Mouse (Mus musculus) layer of hippocampus, postnatal 14 days (tissue): Measurements from ENCODE around the gene Dnajc30. TPM values are rescaled to one million over a fixed set of nuclear protein-coding genes. Genes with fewer than 3 reads are reported as not detected.
"Not testable (repeated sequence)": the region's sequence is repeated elsewhere in the genome, so short reads cannot be mapped to it uniquely, and the experiment has no call there.

ENCODE experiments used
- DNase-seq, 2 experiments: peaks; one replicate each; pipeline ENCODE4 v3.0.0; 2021 to 2022; ENCODE audit warnings: low spot score in 2 of 2, mixed read lengths in 1 of 2
- total RNA-seq, 2 experiments: library from RNA; stranded (reverse); gene quantifications; 2 replicates each; pipeline ENCODE4 v1.2.3; 2021

Gene Dnajc30
- total RNA-seq, 2 experiments from 2014 or later, result 37.0 to 37.4 TPM

- DNase-seq, result no peak
Observed at GRCm38 (mm10) chr5:135053356-135053755, 10.6 kb upstream of the Dnajc30 start.

GRCm38 (mm10) chr5:135064382-135064766 lies 372 bp downstream of the Dnajc30 start:
- DNase-seq, result no peak

- DNase-seq, result not testable (repeated sequence)
Observed at GRCm38 (mm10) chr5:135064909-135065446, 976 bp downstream of the Dnajc30 start, which contains the start of gene Bud23. Gene Bud23, minus strand, starts transcription at chr5:135064959.

GRCm38 (mm10) chr5:135066008-135066407 lies 2.0 kb downstream of the Dnajc30 start:
- no peak for DNase-seq

GRCm38 (mm10) chr5:135070448-135070847 lies 6.4 kb downstream of the Dnajc30 start:
- no peak for DNase-seq

DNA sequence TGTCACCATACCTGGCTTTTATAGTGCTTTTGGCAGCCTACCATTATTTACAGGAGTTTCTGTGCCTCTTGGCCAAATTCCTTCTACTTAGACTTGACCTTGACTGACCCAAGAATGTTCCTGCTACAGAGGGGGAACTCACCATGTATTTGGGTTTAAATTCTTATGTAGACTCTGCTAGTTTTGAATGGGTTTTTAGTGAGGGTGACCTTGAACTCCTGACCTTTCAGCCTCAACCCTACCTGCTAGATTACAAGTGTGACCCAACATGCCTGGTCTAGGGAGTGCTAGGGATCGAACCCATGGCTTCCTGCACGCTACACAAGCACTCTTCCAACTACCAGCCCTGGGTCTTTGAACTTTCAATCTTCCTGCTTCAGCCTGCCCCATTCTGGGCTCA lies 8.1 kb downstream of the Dnajc30 start:
- DNase-seq, result no peak

DNA sequence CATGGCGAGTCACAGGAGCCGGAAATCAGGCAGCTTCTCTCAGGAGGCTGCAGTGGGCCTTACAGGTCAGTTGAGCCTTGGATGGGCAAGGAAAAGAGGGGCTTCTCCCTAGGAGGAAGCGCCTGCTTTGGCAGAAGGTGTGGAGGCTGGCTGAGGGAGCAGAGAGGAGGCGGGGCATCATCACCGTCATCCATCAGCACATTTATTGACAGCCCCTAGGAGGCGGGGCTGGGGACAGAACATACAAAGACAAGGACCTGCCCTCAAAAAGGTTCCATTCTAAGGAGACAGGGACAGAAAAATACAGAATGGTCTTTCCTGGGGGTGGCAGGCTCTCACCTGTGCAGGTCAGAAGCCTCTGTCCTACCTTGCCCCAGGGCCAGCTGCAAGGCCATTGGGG lies 8.7 kb downstream of the Dnajc30 start:
- no peak for DNase-seq

DNA sequence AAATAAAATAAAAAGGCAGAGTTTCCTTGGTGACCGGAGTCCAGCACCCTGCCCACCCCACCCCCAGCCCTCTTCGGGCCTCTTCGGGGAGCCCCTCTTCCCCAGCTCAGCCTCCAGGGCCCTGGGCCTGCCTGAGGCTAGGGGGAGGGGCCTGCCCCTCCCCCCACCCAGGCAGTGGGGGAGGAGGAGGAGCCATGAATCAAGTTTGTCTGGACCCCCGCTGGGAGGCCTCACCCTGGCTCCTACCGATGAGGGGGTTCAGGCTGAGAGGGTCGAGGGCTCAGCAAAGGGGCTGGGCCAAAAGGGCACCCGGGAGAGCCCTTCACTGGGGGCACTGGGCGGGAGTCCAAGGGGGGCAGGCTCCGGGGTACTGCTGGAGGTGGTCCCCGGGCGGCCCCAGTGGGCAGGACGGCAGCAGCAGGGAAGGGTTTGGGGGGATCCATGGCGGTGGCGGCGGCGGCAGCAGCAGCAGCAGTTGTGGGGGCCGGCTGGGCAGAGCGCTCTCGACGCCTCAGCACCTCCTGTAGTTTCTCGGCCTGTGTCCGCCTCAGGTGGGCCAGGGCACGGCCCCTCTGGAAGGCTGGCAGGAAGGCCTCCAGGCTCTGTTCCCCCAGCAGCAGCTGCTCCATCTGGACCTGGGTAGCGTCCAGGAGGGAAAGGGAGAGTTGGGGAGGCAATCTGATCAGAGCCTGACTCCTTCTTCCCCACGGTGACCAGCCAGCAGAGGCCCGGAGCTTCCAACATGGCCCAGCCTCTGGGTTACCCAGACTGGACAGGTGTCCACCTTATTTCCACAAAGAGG lies 9.5 kb downstream of the Dnajc30 start:
- DNase-seq, result no peak

GRCm38 (mm10) chr5:135075655-135076054 lies 11.7 kb downstream of the Dnajc30 start:
- no peak for DNase-seq

GRCm38 (mm10) chr5:135076368-135076767 lies 12.4 kb downstream of the Dnajc30 start:
- DNase-seq, result no peak

- peak; percentile 39 to 55 for DNase-seq
Observed at GRCm38 (mm10) chr5:135076931-135077505, 13.0 kb downstream of the Dnajc30 start.

GRCm38 (mm10) chr5:135077564-135078481 lies 13.8 kb downstream of the Dnajc30 start, which contains the start of gene Vps37d:
Gene Vps37d, minus strand, starts transcription at chr5:135078266.
- peak; percentile 93 to 94 for DNase-seq

DNA sequence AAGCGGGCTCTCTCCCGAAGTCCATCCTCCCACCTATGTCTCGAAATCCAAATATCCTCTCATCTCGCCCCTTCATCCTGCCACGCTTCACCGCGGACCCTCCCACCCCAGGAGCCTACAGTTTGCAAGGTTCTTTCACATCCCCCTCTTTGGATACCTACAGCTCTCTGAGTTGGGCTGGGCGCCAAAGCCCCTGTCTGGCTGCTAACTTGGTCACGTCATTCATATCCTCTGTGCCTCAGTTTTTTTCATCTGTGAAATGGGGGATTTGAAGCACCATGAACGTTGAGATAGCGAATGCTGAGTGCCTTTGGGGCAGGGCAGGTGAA lies 14.4 kb downstream of the Dnajc30 start:
- DNase-seq, result no peak

DNA sequence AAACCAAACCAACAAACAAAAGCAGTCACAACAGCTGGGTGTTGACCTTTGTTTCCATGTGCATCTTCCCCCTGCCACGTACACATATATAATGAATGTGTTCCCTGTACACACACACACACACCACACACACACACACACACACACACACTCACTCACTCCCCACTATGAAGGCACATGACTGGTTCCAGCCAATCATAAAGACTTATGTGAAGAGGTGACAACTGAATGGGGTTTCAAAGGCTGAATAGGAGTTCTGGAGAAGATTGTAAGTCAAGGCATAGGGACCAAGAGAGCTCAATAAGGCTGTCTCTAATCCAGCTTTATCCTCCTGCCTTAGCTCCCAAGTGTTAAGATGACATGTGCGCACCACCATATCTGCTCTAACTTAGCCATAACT lies 15.6 kb downstream of the Dnajc30 start:
- no peak for DNase-seq

DNA sequence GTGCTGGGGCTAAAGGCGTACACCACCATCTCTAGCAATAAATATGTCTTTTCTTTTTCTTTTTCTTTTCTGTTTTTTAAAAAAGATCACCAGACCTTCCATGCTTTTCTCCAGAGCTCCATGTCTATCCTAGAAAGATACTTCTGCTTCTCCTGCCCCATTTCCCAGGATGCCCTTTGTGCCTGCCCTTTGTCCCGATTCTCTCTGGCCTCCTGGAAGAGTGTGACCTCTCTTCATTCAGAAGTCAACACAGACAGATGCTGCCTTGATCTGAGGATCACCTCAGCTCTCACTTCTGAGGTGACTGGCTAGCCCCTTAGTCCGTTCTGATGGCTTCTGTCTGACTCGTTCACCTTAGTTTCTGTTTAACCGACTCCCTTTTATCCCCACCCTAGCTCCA lies 16.5 kb downstream of the Dnajc30 start:
- DNase-seq, result no peak

- no peak for DNase-seq
Observed at GRCm38 (mm10) chr5:135086871-135087270, 22.9 kb downstream of the Dnajc30 start.

GRCm38 (mm10) chr5:135089653-135090052 lies 25.7 kb downstream of the Dnajc30 start, which contains the start of gene Mlxipl:
Gene Mlxipl, plus strand, starts transcription at chr5:135089890.
- DNase-seq, result no peak

GRCm38 (mm10) chr5:135100981-135101380 lies 37.0 kb downstream of the Dnajc30 start:
- no peak for DNase-seq

- no peak for DNase-seq
Observed at GRCm38 (mm10) chr5:135103999-135104660, 40.1 kb downstream of the Dnajc30 start.

DNA sequence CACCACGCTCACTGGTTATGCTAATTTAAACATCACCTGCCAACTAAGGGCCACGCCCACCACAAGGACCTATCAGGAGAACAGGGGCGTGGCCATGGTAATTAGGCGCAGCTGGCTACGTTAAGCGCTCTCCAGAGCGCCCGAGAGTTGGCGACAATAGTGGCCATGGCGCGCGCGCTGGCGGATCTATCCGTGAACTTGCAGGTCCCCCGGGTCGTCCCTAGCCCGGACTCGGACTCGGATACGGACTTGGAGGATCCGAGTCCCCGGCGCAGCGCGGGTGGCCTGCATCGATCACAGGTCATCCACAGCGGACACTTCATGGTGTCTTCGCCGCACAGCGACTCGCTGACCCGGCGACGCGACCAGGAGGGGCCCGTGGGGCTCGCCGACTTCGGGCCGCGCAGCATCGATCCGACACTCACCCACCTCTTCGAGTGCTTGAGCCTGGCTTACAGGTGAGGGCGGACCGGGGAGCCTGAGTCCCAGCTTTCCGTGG lies 42.8 kb downstream of the Dnajc30 start:
- DNase-seq, result peak; percentile 47 to 75
